Comparison of ENCODE assay signal across 19 mouse cellular contexts in genomic region chr4:66285034-66285433, GRCm38 (mm10).
DNase-seq lines count a peak whose midpoint lies in the region; ATAC-seq lines count a peak whose summit lies in the region.
"Had no signal": no experiment of that assay in that cellular context is flagged by ENCODE, and none has a peak within 500 bp of the region (broad histone marks: within the 10 kb centered on the region; RNA-seq: fewer than 3 reads in every experiment).

No protein-coding gene starts in this region.

- no peak for DNase-seq in cerebellum, postnatal 36 days
- DNase-seq in cerebellum, adult 9-10 months, result peak; percentile 51
- DNase-seq in cerebellum, postnatal 4 days (ENCODE audit: low spot score in 2 of 2), result no peak
- peak; percentile 72 for DNase-seq in brain, adult 2 months (ENCODE audit: low read depth, low spot score)
- no peak for DNase-seq in spleen, adult 18-20 months
- DNase-seq: adrenal gland, adult 2 months; adrenal gland, adult 8-10 months; adrenal gland, postnatal 10 days; adrenal gland, postnatal 14 days; adrenal gland, postnatal 25 days; adrenal gland, postnatal 36 days; B cell, adult 2 months; cerebellum, adult 11 months; cerebellum, adult 11-12 months; cerebellum, adult 8-10 months had no signal

- ATAC-seq in cerebellum, adult (ENCODE audit: insufficient number of reproducible peaks, low FRiP score, low TSS enrichment), result peak; percentile 70; the same call in 1 of the 2 replicates
- ATAC-seq: activated CD4-positive, CD25-positive, alpha-beta regulatory T cell, adult 4 months; CD4-positive, CD25-positive, alpha-beta regulatory T cell, adult 4 months; Patski had no signal

Comparison
In these comparisons a context has a peak if more than half of its experiments do, and no peak if none do; other contexts are left out.
1. DNase-seq: peak in cerebellum, adult 9-10 months (single experiment) and brain, adult 2 months (single experiment); none in cerebellum, postnatal 36 days (0 of 2), cerebellum, postnatal 4 days (0 of 2) and spleen, adult 18-20 months (0 of 2).